Mouse (Mus musculus): ENCODE data around the gene Lap3.

DNA sequence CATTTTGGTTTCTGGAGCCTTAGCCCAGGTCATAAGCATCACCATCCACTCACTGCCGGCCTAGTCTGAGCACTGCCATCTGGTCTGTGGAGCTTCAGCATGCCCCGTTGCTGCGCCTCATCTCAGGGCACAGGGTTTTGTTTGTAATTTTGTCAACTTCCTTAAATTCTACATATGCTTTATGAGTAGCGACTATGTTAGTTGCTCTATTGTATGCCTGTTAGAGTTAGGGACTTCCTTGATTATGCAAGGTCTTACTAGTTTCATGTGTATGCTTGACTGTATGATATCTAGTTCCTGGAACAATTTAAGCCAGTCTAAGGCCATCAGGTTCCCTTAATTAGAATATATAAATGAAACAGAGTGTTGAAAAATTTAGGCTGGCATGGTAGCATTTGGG lies 33.2 kb downstream of the Lap3 start:
- no peak for TF ChIP-seq CTCF (IDR thresholded peaks at IDR 0.05; ENCODE audit: low read depth)
- TF ChIP-seq EP300 (IDR thresholded peaks at IDR 0.05; ENCODE audit: low read depth): no peak

Data from liver, embryonic 14.5 days (tissue).